Mouse (Mus musculus) brain, adult 2 months (tissue): ENCODE measurements around the gene Ttc7.
"Not testable (repeated sequence)": the region's sequence is repeated elsewhere in the genome, so short reads cannot be mapped to it uniquely, and the experiment has no call there.

Source experiments
- DNase-seq: peaks from one replicate; pipeline ENCODE4 v3.0.0; 2011; ENCODE audit warnings: low read depth, low spot score

The Ttc7 gene

DNA sequence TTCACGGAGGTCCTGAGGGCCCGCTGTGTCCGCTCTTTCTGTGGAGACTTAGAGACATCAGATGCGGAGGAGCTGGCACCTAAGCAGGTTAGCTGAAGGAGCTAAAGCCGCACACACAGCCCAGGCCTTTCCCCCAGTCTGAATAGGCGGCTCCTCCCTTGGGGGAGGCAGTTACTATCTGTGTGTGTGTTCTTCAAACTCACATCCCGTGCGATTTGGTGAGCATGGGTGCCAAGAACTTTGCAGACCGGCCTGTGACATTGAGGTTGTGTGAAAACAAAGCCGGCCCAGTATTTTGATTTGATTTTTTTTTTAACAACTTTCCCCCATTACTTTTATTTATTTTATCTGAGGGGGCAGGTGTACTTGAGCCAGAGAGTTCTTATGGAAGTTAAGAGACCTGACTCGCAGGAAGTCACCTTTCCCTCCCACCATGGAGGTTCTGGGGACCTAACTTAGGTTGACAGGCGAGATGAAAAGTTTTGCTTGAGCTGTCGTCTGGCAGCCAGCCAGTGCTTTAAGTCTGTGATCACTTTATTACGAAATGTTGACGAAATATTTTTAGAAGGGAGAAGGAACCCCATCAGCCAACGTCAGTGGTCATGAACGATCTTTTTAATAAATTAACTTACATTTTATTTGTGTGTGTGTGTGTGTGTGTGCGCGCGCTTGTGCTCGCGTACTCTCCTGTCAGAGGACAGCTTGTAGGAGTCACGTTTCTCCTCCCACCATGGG lies 3.2 kb downstream of the Ttc7 start:
- no peak for DNase-seq

DNA sequence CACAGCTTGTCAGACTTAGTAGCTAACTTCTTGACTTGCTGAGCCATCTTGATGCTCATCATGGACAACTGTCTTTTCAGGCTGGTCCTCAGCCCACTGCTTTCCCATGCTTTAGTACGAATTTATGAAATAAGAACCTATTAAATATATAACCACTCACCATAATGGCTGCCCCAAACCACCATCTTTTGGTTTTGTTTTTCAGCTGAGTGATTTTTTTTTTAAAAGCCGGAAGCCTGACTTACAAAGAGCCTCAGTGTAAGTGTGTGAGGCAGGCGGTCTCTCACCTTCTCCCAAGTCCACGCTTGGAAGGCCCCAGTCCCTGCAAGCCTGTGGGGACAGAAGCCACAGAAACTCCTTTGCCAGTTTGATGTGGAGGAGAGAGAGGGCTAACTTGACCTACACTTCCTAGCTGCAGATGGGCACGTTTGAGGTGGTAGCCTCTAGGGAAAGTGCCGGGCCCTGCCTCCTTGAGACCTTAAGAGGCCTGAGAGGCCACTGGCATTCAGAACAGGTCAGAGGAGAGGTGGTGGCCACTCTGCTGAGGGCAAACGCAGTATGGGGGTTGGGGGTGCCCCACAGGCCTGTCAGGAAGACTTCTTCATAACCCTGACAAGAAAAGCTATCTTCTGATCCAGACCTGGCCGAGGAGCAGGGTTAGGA lies 3.9 kb downstream of the Ttc7 start:
- no peak for DNase-seq

DNA sequence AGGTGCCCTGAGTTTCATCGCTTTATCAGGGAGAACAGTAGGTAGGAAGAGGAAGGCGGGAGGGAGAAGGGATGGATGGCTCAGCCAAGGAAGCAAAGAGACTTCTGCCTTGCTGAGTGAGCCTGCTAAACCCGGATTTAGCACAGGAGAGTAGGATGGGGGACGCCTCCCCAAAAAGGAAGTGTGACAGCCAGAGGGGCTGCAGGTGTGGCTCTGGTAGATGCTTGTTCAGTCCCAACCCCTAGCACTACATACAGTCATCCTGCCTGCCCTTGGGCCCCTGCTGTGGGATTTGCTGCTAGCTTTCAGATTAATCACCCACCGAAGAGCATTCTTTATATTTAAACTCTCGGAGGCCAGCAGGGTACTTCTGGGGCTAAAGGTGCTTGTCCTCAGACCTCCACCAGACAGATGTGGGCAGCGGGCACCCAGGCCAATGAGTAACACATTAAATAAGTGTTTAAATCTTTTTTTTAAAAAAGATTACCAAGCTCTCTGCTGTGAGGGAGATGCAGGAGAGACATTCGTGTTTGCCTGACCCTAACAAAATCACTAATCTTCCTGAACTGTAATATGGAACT lies 4.6 kb downstream of the Ttc7 start:
- DNase-seq: peak; percentile 17

DNA sequence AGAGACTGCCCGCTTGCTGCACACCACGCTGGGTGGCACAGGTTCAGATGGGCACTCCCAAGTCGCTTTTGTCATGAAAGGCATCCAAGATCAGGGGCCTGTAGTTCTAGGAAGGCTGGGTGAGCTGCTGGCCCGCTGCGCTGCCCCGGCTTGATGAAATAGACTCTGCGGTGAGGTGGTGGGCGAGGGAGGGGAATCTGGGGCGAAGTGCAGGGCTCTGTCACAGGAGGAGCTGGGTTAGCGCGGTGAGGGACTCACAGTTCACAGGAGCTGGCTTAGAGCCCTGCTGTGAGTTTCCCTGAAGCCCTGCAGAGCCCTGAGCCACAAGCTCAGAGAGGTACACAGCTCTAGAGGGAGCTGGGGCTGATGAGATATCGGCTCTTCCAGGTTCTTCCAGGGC lies 5.4 kb downstream of the Ttc7 start:
- no peak for DNase-seq

DNA sequence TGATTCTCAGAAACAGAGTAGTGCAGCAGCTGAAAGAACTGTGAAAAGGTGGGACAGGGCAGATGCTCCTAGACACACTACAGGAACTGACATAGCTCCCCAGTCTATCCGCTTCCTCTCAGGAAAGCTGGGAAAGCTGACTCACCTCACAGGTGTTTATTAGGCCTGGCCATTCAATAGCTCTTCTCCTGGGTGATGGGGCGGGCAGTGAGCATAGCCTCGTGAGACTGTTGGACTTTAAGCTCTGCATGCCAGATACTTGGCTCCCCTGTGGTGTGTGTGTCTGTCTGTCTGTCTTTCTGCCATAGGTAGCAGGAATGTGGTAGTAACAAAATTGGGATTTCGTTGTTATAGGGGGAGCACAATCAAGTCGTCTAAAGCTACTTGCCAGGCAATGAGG lies 6.7 kb downstream of the Ttc7 start:
- no peak for DNase-seq

DNA sequence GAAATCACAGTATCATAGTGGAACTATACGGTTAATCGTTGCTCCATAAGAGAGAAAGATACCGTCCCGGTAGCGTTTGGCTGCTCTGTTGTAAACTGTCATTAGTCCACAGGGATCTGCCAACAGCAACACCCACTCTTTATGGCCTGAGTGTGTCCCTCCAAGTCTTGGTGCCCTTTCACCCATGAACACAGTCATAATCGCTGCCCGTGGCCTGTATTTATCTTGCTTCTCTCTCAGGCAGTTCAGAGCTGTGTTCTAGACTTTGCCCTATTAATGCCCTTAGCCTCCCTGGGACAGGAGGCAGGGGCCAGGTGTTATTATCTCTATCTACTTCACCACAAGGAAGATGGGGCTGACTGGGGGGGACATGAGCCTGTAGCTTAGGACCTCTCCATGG lies 8.4 kb downstream of the Ttc7 start:
- DNase-seq: no peak

DNA sequence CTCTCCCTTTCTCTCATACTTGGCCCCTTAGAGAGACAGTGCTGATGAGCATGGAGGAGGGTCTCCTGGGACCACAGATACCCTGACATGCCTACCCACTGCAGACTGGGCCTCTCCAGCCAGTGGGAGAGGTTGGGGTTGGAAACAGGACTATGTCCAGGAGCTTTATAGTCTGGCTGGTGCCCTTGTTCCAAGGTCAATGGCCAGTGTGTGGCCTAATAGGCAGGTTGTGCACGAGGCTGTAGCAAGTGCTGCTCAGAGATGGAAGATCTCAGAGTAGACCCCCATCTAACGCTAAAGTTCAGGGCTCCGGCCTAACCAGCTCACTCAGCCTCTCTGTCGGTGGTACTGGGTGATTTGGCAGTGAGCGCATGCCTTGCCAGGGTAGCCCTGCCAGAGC lies 9.1 kb downstream of the Ttc7 start:
- no peak for DNase-seq

DNA sequence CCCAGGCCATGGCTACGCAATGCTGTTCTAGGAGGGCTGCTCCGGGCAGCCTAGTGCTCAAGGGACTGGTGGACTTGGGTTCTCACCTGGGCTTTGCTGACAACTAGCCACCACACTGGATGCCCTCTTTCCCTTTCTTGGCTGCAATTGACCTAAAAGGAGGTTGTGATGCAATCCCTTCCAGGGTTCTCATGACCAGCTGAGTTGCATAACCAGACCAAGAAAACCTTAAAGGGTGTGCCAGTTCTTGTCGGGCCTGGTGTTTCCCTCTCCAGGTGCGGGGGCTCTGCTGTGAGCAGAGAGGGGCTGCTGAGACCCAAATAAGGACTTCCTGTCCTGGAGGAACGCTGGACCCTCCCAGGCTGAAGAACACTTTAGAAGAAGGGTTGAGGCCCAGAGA lies 10.4 kb downstream of the Ttc7 start:
- DNase-seq: no peak

DNA sequence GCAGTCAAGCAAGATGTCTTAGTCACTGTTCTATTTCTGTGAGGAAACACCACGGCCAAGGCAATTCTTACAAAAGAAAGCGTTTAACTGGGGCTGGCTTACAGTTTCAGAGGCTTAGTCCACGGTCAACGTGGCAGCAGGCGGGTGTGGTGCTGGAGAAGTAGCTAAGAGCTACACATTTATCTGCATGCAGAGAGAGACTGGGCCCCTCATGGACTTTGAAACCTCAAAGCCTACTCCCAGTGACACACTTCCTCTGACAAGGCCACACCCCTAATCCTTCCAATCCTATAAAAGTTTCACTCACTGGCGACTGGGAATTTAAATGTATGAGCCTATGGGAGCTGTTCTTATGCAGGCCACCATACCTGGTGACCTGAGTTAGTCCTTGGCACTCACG lies 13.1 kb downstream of the Ttc7 start:
- DNase-seq: no peak

DNA sequence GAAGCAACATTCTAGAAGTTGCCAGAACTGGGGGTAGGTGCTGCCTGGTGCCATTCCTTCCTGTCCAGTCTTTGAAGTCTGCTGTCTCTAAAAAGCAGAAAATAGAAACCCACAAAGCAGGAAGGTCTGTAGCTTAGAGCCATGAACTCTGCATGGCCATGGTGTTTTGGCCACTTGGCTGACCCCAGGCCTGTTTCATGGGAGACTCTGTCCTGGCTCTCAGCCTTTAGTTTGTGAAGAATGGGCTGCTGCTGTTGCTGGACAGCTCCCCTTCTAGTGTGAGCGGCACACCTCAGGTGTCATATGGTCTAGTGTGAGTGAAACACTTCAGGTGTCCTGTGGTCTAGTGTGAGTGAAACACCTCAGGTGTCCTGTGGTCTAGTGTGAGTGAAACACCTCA lies 14.0 kb downstream of the Ttc7 start:
- DNase-seq: not testable (repeated sequence)

DNA sequence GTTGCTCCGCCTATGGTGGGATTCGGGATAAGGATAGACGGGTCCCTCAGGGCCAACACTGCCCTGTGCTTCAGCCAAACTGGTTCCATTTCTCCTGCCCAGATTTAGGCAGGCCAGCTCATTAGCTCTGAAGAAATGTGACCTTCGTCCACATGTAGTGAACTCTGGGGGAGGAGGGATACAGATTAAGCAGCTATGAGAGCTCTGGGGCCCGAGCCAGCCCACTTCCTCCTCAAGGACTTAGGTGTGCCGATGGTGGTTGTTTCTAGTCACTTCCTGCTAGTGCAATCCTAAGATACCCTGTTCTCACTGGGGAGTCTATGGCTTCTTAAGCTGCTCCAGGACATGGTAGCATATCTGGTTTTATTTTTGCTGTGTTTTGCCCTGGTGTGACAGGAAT lies 16.3 kb downstream of the Ttc7 start:
- DNase-seq: no peak

DNA sequence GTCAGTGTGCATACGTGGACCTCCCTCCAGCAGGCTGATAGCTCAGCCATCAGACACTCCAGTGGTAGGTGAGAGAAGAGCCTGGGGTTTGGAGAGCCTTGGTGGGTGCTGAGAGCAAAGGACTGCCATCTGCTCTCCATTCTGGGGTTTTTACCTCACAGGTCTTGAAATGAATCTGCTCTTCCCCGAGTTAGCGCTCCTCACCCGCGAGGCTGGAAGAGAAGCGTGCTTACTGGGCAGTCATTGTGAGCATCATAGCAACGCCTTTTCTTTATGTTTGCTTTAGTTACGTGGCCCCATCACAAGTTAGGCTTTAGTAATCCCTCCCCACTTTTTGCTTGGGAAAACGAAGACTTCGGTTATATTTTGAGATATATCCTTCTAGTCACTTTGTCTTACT lies 17.7 kb downstream of the Ttc7 start:
- no peak for DNase-seq

DNA sequence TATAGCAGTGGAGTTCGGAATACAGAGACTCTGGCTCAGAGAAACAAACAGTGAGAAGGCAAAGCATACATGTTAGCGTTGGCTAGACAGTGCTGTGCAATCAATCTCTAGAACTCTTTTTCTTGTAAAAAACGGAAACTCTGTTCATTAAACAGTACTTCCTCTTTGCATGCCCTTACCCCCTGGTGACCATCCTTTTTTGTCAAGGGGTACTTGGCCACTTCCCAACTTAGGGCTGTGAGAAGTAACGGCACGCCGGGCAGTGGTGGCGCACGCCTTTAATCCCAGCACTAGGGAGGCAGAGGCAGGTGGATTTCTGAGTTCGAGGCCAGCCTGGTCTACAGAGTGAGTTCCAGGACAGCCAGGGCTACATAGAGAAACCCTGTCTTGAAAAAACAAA lies 18.9 kb downstream of the Ttc7 start:
- DNase-seq: not testable (repeated sequence)

DNA sequence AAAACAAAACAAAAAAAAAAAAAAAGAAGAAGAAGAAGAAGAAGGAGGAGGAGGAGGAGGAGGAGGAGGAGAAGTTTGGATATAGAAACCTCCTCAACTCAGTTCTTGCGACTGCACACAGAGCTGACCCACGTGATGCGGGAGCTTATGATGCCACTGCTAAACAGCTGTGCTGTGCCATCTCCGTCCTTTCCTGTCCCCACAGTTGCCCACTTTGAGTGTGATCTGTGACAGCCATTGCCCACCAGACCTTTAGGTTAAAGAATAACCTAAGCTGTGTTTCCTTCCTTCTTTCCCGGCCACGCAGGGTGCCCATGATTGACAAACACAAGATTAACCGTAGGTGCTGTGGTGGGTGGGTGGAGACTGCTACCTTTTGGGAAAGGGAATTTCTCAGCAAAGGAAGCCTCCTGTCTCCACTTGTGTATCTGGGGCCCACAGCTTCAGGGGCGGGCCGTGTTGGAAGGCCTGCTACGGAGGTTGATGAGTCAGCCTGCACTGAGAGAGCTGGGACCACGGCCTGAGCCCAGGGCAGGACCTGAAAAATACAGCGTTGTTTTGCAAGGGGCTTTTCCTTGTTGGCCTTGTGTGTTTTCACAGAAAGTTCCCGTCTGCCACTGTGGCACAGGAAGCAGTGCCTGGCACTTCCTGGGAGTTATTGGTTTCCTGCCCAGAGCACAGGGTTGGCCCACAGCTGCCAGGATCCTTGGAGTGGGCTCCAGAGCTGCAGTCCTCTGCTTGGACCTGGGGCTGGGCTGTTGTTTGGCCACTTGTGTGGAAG lies 19.5 kb downstream of the Ttc7 start:
- no peak for DNase-seq

DNA sequence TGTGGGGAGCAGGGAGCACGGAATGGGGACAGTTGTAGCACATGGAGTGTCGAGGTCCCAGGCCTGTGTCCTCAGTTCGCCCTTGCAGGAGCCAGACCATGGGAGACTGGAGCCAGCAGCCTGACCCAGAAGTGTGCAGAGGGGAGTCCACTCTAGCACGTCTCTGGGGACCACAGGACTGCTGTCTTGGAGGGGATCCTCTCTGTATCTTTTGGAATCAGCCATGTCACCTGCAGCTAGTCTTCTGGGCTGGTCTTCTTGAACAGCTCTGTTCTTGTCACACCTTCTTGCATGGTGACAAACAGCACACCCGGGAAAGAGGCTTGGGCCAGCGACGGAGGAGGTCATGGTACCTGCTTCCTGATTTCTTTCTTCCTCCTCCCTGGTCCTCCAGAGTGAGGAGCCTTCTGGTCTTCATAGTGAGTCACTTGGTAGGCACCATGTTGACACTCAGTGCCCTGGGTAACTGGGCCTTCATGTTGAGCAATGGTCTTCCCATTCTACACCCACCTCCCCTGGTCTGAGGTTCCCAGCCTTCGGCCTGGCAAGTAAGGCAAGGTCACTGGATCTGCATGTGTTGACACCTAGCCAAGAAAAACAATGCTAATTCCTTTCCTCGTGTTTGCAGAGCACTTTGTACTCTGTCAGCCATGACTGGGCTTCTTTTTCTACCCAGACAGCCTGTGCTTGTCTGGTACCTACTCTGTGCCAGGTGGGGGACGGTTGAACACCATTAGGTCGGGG lies 21.6 kb downstream of the Ttc7 start:
- DNase-seq: no peak

DNA sequence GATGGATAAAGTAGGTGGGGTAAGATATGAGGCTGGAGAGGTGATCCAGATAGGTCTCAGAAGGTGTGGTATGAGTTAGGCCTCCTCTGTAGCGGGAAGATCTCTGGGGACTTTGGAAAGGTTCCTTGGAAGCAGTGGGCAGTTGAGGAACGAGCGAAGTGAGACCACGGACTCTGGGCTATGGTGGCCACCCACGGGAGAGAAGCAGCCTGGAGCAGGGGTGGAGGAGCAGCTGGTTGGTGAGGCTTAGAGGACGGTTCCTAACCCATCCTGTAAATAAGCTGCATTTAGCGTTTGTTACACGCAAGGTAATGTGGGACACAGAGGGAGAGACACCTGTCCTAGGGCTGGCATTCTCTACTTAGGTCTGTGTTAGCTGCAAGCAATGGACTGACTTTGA lies 22.4 kb downstream of the Ttc7 start:
- no peak for DNase-seq

DNA sequence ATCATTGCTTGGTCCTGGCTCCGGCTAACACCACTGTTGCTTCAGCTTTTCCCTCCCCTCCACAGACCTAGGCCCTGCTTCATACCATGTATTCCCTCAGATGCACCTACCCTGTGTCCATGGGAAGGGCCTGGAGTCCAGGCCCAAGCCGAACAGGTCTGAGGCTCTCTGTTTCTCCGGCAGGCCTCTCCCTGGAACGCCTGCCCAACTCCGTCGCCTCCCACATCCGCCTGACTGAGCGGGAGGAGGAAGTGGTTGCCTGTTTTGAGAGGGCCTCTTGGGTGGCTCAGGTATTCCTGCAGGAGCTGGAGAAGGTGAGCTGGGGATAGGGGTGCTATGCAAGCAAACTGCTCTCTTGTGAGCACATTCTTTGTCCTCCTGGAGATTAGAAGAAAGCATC lies 24.1 kb downstream of the Ttc7 start:
- DNase-seq: no peak

DNA sequence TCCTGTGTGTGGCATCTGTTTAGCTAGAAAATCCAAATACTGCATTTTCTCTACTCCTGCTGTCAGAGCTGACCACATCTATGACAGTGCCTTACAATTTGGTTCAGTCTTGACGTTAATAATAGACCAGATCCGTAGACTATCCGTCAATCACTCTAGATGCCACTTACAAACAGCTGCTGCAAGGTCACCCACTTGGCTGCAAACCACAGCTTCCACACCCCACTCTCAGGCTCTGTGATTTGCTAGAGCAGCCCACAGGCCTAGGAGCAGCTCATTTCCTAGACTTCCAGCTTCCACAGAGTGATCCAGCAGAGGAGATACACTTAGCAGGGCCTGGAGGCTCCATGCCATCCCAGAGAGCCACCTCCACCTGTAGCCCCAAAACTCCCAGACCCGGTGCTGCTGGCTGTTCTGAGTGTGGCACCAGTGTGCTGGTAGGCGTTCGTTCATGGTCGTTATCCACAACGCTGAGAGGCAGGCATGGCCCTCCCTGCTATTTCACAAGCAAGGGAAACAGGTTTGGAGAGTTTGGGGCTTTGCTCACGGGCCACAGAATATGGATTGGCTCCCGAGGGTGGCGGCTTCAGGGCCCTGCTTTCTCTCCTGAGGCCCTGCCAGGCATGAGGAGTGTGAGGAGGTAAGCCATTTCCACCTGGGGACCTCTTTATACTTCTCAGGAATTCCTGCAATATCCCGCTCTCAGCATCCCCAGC lies 26.5 kb downstream of the Ttc7 start:
- no peak for DNase-seq

DNA sequence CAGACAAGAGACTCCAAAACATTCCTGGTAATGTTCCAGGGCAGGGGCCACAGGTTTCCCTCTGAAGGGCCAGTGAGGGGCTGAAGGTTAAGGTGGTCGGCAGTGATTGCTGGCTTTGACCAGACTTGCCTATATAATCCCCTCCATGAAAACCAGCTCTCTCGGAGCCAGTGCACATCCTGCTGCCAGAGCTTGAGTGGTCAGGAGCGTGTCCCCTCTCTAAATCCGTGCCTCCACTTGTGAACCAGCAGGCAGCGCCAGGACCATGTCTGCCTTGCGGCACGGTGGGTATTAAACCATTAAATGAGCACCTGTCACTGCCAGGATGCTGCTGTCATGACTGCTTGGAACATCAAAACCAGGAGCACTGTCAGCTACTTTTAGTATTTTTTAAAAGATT lies 27.8 kb downstream of the Ttc7 start:
- DNase-seq: no peak

DNA sequence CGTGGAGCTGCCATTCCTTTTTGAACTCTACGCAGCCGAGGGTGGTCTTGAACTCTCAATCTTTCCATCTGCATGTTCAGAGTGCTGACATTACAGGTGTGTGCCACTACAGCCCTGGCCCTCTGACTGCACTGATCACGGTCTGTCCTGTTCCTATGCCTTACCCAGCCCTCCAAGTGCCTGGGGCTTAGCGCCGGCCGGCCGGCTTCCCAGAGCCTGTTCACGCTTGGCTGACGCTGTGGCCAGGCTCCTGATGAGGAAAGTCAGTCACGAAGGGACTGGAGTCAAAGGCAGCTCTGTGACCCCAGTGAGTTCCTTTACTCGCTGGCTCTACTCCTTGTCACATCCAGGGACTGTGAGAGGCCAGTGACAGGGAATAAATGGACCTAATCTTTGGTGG lies 29.7 kb downstream of the Ttc7 start:
- DNase-seq: no peak
